Mouse (Mus musculus) limb, embryonic 14.5 days (tissue): Measurements from ENCODE around the gene Dffa. TPM values are rescaled to one million over a fixed set of nuclear protein-coding genes. Genes with fewer than 3 reads are reported as not detected.

Source experiments
- ATAC-seq: fragments of 200-750 bp; cut with Nextera tagmentation; 2 replicates; pipeline ENCODE4 v1.8.0; 2017; ENCODE audit warnings: low read depth, moderate number of reproducible peaks, moderate TSS enrichment; ENCODE audit not compliant: low FRiP score
- DNase-seq: peaks from one replicate; pipeline ENCODE4 v3.0.0-alpha.2; 2015; ENCODE audit warnings: low spot score
- H3K27ac ChIP-seq: fragments of 300-500 bp; sonication (generic); replicated peaks from 2 replicates; pipeline ENCODE4 v1.5.1; 2014; ENCODE audit warnings: low read depth, mild to moderate bottlenecking, low read length, moderate library complexity, mixed read lengths
- H3K27me3 ChIP-seq: fragments of 300-500 bp; sonication (generic); 2 replicates; pipeline ENCODE4 v1.6.1; 2014; ENCODE audit warnings: low read length, mixed read lengths; ENCODE audit not compliant: control insufficient read depth, insufficient read depth
- H3K36me3 ChIP-seq: fragments of 300-500 bp; sonication (generic); 2 replicates; pipeline ENCODE4 v1.6.1; 2014; ENCODE audit warnings: mild to moderate bottlenecking, low read length, moderate library complexity, mixed read lengths; ENCODE audit not compliant: control insufficient read depth, insufficient read depth
- H3K4me1 ChIP-seq: fragments of 300-500 bp; sonication (generic); 2 replicates; pipeline ENCODE4 v1.6.1; 2014; ENCODE audit warnings: antibody characterized with exemption, low read length, mixed read lengths; ENCODE audit not compliant: control insufficient read depth, insufficient read depth
- H3K4me2 ChIP-seq: fragments of 300-500 bp; sonication (generic); replicated peaks from 2 replicates; pipeline ENCODE4 v1.6.1; 2014; ENCODE audit warnings: low read depth, mild to moderate bottlenecking, low read length, moderate library complexity; ENCODE audit not compliant: severe bottlenecking
- H3K4me3 ChIP-seq: fragments of 300-500 bp; sonication (generic); replicated peaks from 2 replicates; pipeline ENCODE4 v1.5.1; 2014; ENCODE audit warnings: low read length
- H3K9ac ChIP-seq: fragments of 300-500 bp; sonication (generic); 2 replicates; pipeline ENCODE4 v1.6.1; 2014; ENCODE audit warnings: mild to moderate bottlenecking, low read depth, low read length, moderate library complexity; ENCODE audit not compliant: severe bottlenecking
- H3K9me3 ChIP-seq: fragments of 300-500 bp; sonication (generic); 2 replicates; pipeline ENCODE4 v1.6.1; 2016; ENCODE audit warnings: low read length; ENCODE audit not compliant: control insufficient read depth
- POLR2A ChIP-seq: fragments of 200-500 bp; IDR thresholded peaks from 2 replicates; pipeline ENCODE4 v1.8.0; 2012; ENCODE audit warnings: inconsistent platforms, mild to moderate bottlenecking, moderate library complexity, borderline replicate concordance; ENCODE audit not compliant: insufficient read depth, insufficient read length; ENCODE audit errors: extremely low read depth
- WGBS: fragments of 180-500 bp; shearing (Covaris S2); extraction: QIAGEN DNeasy Blood & Tissue Kit; methylation state at CpG from one replicate; pipeline ENCODE4 v1.1.7; 2014; 5-methylcytosine and 5-hydroxymethylcytosine counted together
- polyA plus RNA-seq, 2 experiments: library from polyadenylated mRNA; depleted of rRNA in 1 of 2; stranded (reverse) in 1 of 2; unstranded in 1 of 2; fragments of >200 nt; fragmentation: Nextera tagmentation in 1 of 2; extraction: Ambion mirVana in 1 of 2; gene quantifications; 2 replicates each; pipeline versions ENCODE4 v1.2.1 to v1.2.3; 2012 to 2014

The Dffa gene
- polyA plus RNA-seq, 2 experiments = 27.6 to 31.9 TPM

- H3K4me1 ChIP-seq = peaks cover 4% of the 10 kb centered on the region
- no peak for ATAC-seq
- H3K4me3 ChIP-seq = no peak overlapping the region
- no peak overlapping the region for H3K9ac ChIP-seq
- DNase-seq = peak; percentile 27
- H3K36me3 ChIP-seq = peaks cover 6% of the 10 kb centered on the region; the same call in 1 of the 2 replicates
- H3K27ac ChIP-seq = no peak overlapping the region
- TF ChIP-seq POLR2A = no peak
- 76% methylated on average over 22 of the region's 22 CpGs for WGBS
- no peak overlapping the region for H3K4me2 ChIP-seq
- H3K27me3 ChIP-seq = no peaks in the 10 kb centered on the region
- no peaks in the 10 kb centered on the region for H3K9me3 ChIP-seq
Measured at GRCm38 (mm10) chr4:149066672-149067551, 37.0 kb upstream of the Dffa start.

GRCm38 (mm10) chr4:149075073-149075472, 28.9 kb upstream of the Dffa start:
- H3K9ac ChIP-seq = no peak overlapping the region
- DNase-seq = no peak
- no peak overlapping the region for H3K4me2 ChIP-seq
- no peak for ATAC-seq
- H3K9me3 ChIP-seq = no peaks in the 10 kb centered on the region
- peaks cover 4% of the 10 kb centered on the region; the same call in 1 of the 2 replicates for H3K4me1 ChIP-seq
- no peaks in the 10 kb centered on the region for H3K27me3 ChIP-seq
- 96% methylated on average over 13 of the region's 13 CpGs for WGBS
- TF ChIP-seq POLR2A = no peak
- peaks cover 17% of the 10 kb centered on the region for H3K36me3 ChIP-seq
- no peak overlapping the region for H3K4me3 ChIP-seq
- H3K27ac ChIP-seq = no peak overlapping the region

GRCm38 (mm10) chr4:149075871-149076575, 27.9 kb upstream of the Dffa start:
- H3K27ac ChIP-seq = no peak overlapping the region
- ATAC-seq = peak; percentile 74
- H3K9me3 ChIP-seq = no peaks in the 10 kb centered on the region

GRCm38 (mm10) chr4:149078261-149078660, 25.7 kb upstream of the Dffa start:
- no peak overlapping the region for H3K9ac ChIP-seq
- ATAC-seq (no peak), DNase-seq (no peak)
- H3K27ac ChIP-seq = no peak overlapping the region
- H3K9me3 ChIP-seq = no peaks in the 10 kb centered on the region
- H3K4me3 ChIP-seq = no peak overlapping the region
- no peaks in the 10 kb centered on the region for H3K27me3 ChIP-seq
- no peak overlapping the region for H3K4me2 ChIP-seq
- no peak for TF ChIP-seq POLR2A
- 66% methylated on average over 4 of the region's 4 CpGs for WGBS
- peaks cover 10% of the 10 kb centered on the region; the same call in 1 of the 2 replicates for H3K4me1 ChIP-seq
- peaks cover 11% of the 10 kb centered on the region for H3K36me3 ChIP-seq

More at GRCm38 (mm10) chr4:149075871-149076575, 27.9 kb upstream of the Dffa start:
- Histone ChIP-seq H3K4me3 (no peak overlapping the region), H3K9ac (no peak overlapping the region), H3K4me2 (no peak overlapping the region), H3K4me1 (no peaks in the 10 kb centered on the region), H3K36me3 (peaks cover 17% of the 10 kb centered on the region), H3K27me3 (no peaks in the 10 kb centered on the region)
- WGBS = 28% methylated on average over 10 of the region's 10 CpGs
- DNase-seq = peak; percentile 72
- no peak for TF ChIP-seq POLR2A

GRCm38 (mm10) chr4:149079629-149080028, 24.3 kb upstream of the Dffa start:
- no peak for DNase-seq
- no peak overlapping the region for H3K4me3 ChIP-seq
- H3K9me3 ChIP-seq = no peaks in the 10 kb centered on the region
- H3K27me3 ChIP-seq = no peaks in the 10 kb centered on the region
- no peak overlapping the region for H3K27ac ChIP-seq
- H3K4me2 ChIP-seq = no peak overlapping the region
- H3K36me3 ChIP-seq = peaks cover 8% of the 10 kb centered on the region
- TF ChIP-seq POLR2A = no peak
- WGBS = 76% methylated on average over 6 of the region's 6 CpGs
- no peak overlapping the region for H3K9ac ChIP-seq
- H3K4me1 ChIP-seq = peaks cover 10% of the 10 kb centered on the region; the same call in 1 of the 2 replicates
- ATAC-seq = no peak
